9 mouse cellular contexts compared by ENCODE assay signal in genomic region chr9:56926025-56926360, GRCm38 (mm10). TPM values are rescaled to one million over a fixed set of nuclear protein-coding genes. Genes with fewer than 3 reads are reported as not detected.
DNase-seq lines count a peak whose midpoint lies in the region; ATAC-seq and TF ChIP-seq lines count a peak whose summit lies in the region.
"Had no signal": no experiment of that assay in that cellular context is flagged by ENCODE, and none has a peak within 500 bp of the region (broad histone marks: within the 10 kb centered on the region; RNA-seq: fewer than 3 reads in every experiment).

No protein-coding gene starts in this region.

- H3K27ac ChIP-seq in gastrocnemius, adult 2 months, result peak overlapping the region; percentile 93
- H3K27ac ChIP-seq in lung, embryonic 14.5 days (ENCODE audit: low read depth), result no peak overlapping the region
- no peak overlapping the region for H3K27ac ChIP-seq in intestine, embryonic 14.5 days (ENCODE audit: low read depth)
- no peak overlapping the region for H3K27ac ChIP-seq in midbrain, embryonic 16.5 days (ENCODE audit: low read length)

- peaks cover 22% of the 10 kb centered on the region for H3K4me1 ChIP-seq in lung, embryonic 14.5 days (ENCODE audit: insufficient read depth)
- peaks cover 39% of the 10 kb centered on the region for H3K4me1 ChIP-seq in intestine, embryonic 14.5 days (replicated peaks; ENCODE audit: control insufficient read depth, insufficient read depth, low read length)
- peaks cover 17% of the 10 kb centered on the region for H3K4me1 ChIP-seq in midbrain, embryonic 16.5 days (ENCODE audit: control insufficient read depth, insufficient read depth, low read length)

- 93% methylated on average over 10 of the region's 10 CpGs for WGBS in lung, embryonic 14.5 days
- WGBS in intestine, embryonic 14.5 days, result 97% methylated on average over 10 of the region's 10 CpGs
- WGBS in midbrain, embryonic 16.5 days, result 97% methylated on average over 10 of the region's 10 CpGs

- H3K9ac ChIP-seq in lung, embryonic 14.5 days, result no peak overlapping the region
- no peak overlapping the region for H3K9ac ChIP-seq in intestine, embryonic 14.5 days (ENCODE audit: low read length)
- H3K9ac ChIP-seq in midbrain, embryonic 16.5 days (ENCODE audit: low read depth, low read length), result no peak overlapping the region

- H3K27me3 ChIP-seq in lung, embryonic 14.5 days (ENCODE audit: insufficient read depth, low read length), result no peaks in the 10 kb centered on the region
- no peaks in the 10 kb centered on the region for H3K27me3 ChIP-seq in intestine, embryonic 14.5 days (replicated peaks; ENCODE audit: control insufficient read depth, insufficient read depth, low read length)
- peaks cover 11% of the 10 kb centered on the region for H3K27me3 ChIP-seq in midbrain, embryonic 16.5 days (ENCODE audit: control insufficient read depth, insufficient read depth, low read depth, low read length)

- H3K4me3 ChIP-seq in gastrocnemius, adult 2 months, result peak overlapping the region; percentile 88
- H3K4me3 ChIP-seq in lung, embryonic 14.5 days (ENCODE audit: low read depth, low read length), result peak overlapping the region; percentile 31; the same call in 1 of the 2 replicates
- H3K4me3 ChIP-seq in intestine, embryonic 14.5 days (ENCODE audit: low read depth, low read length), result no peak overlapping the region
- H3K4me3 ChIP-seq in midbrain, embryonic 16.5 days (ENCODE audit: low read depth, low read length), result no peak overlapping the region

- no peak for ATAC-seq in lung, embryonic 14.5 days (ENCODE audit: insufficient read depth)
- no peak for ATAC-seq in intestine, embryonic 14.5 days (replicated peaks; ENCODE audit: low FRiP score, low TSS enrichment, low read depth)
- ATAC-seq in midbrain, embryonic 16.5 days, result no peak

- DNase-seq in gastrocnemius, adult 2 months, result no peak
- DNase-seq in gastrocnemius, postnatal 14 days, result no peak
- no peak for DNase-seq in lung, embryonic 14.5 days
- DNase-seq in lung, postnatal 36 days, result no peak
- DNase-seq in intestine, embryonic 14.5 days (ENCODE audit: low spot score), result no peak
- DNase-seq in adipocyte (ENCODE audit: low spot score), result no peak
- no peak for DNase-seq in gastrocnemius, adult 18-20 months (ENCODE audit: low spot score)
- DNase-seq: cerebellum, postnatal 10 days had no signal

- H3K4me2 ChIP-seq in lung, embryonic 14.5 days, result peak overlapping the region; percentile 90
- H3K4me2 ChIP-seq in intestine, embryonic 14.5 days (ENCODE audit: low read length), result peak overlapping the region; percentile 74
- peak overlapping the region; percentile 97; the same call in 1 of the 2 replicates for H3K4me2 ChIP-seq in midbrain, embryonic 16.5 days (ENCODE audit: low read length)

- peaks cover 8% of the 10 kb centered on the region for H3K36me3 ChIP-seq in lung, embryonic 14.5 days (ENCODE audit: insufficient read depth)
- peaks cover 12% of the 10 kb centered on the region; the same call in 1 of the 2 replicates for H3K36me3 ChIP-seq in intestine, embryonic 14.5 days (ENCODE audit: control insufficient read depth, insufficient read depth, low read length)
- no peaks in the 10 kb centered on the region for H3K36me3 ChIP-seq in midbrain, embryonic 16.5 days (ENCODE audit: control insufficient read depth, insufficient read depth, low read length)

- TF ChIP-seq CTCF in gastrocnemius, adult 2 months (IDR thresholded peaks at IDR 0.05), result no peak
- TF ChIP-seq CTCF in lung, embryonic 14.5 days (IDR thresholded peaks at IDR 0.05; ENCODE audit: low read depth), result no peak

- intact Hi-C loops in gastrocnemius, adult 2 months (cut with DNase I), result loop anchor here (5.0 kb wide), 3 partner anchors 34 to 206 kb away; partner anchors contain the start of genes Man2c1 and Sin3a
- intact Hi-C loops in gastrocnemius, postnatal 14 days (cut with DNase I; ENCODE audit: low total_unique reads), result loop anchor here (5.0 to 10.0 kb wide), 2 partner anchors 34 to 209 kb away; partner anchors contain the start of gene Man2c1

- no peaks in the 10 kb centered on the region for H3K9me3 ChIP-seq in lung, embryonic 14.5 days (ENCODE audit: low read depth, low read length)
- H3K9me3 ChIP-seq in intestine, embryonic 14.5 days (ENCODE audit: control insufficient read depth, low read length), result no peaks in the 10 kb centered on the region
- no peaks in the 10 kb centered on the region for H3K9me3 ChIP-seq in midbrain, embryonic 16.5 days (replicated peaks; ENCODE audit: control insufficient read depth, low read length, poor library complexity, severe bottlenecking)

RNA-seq across cellular contexts. Expression of gene Snx33, which starts 2.2 kb away (rescaled TPM):
- 1 to 10 TPM; 4.3 to 4.7 TPM for total RNA-seq in gastrocnemius, adult 2 months (2021)
- 1 to 10 TPM; 6.4 to 6.5 TPM for total RNA-seq in gastrocnemius, postnatal 14 days (2021)
- 7.8 and 9.5 TPM in 2 replicates for polyA plus RNA-seq in lung, embryonic 14.5 days (2014; fragmentation: Nextera tagmentation; extraction: Ambion mirVana)
- polyA plus RNA-seq in intestine, embryonic 14.5 days (2014; fragmentation: Nextera tagmentation; extraction: Ambion mirVana), result 5.1 and 5.8 TPM in 2 replicates
- polyA plus RNA-seq in midbrain, embryonic 16.5 days (2015; fragmentation: Nextera tagmentation; extraction: Ambion mirVana), result 2.2 and 2.7 TPM in 2 replicates
- 1 to 10 TPM; 2.1 to 3.3 TPM for total RNA-seq in gastrocnemius, adult 18-20 months (2021)

RNA-seq across cellular contexts. Expression of gene Imp3, which starts 11.3 kb away (rescaled TPM):
- total RNA-seq in gastrocnemius, adult 2 months (2021), result 10 to 100 TPM; 49.1 to 51.4 TPM
- 10 to 100 TPM; 40.1 to 43.1 TPM for total RNA-seq in gastrocnemius, postnatal 14 days (2021)
- polyA plus RNA-seq in lung, embryonic 14.5 days (2014; fragmentation: Nextera tagmentation; extraction: Ambion mirVana), result 69.6 and 75.1 TPM in 2 replicates
- 79.9 and 82.5 TPM in 2 replicates for polyA plus RNA-seq in intestine, embryonic 14.5 days (2014; fragmentation: Nextera tagmentation; extraction: Ambion mirVana)
- 66.9 and 72.9 TPM in 2 replicates for polyA plus RNA-seq in midbrain, embryonic 16.5 days (2015; fragmentation: Nextera tagmentation; extraction: Ambion mirVana)
- total RNA-seq in gastrocnemius, adult 18-20 months (2021), result 10 to 100 TPM; 46.7 to 51.6 TPM

RNA-seq across cellular contexts. Expression of gene Snupn, which starts 24.7 kb away (rescaled TPM):
- total RNA-seq in gastrocnemius, adult 2 months (2021), result 10 to 100 TPM in 1 of 2 experiments, 1 to 10 TPM in 1; 8.4 to 11.3 TPM
- 1 to 10 TPM; 7.3 to 7.4 TPM for total RNA-seq in gastrocnemius, postnatal 14 days (2021)
- 23.2 and 24.2 TPM in 2 replicates for polyA plus RNA-seq in lung, embryonic 14.5 days (2014; fragmentation: Nextera tagmentation; extraction: Ambion mirVana)
- 14.2 and 16.5 TPM in 2 replicates for polyA plus RNA-seq in intestine, embryonic 14.5 days (2014; fragmentation: Nextera tagmentation; extraction: Ambion mirVana)
- 27.2 and 32.0 TPM in 2 replicates for polyA plus RNA-seq in midbrain, embryonic 16.5 days (2015; fragmentation: Nextera tagmentation; extraction: Ambion mirVana)
- 10 to 100 TPM; 10.8 to 11.5 TPM for total RNA-seq in gastrocnemius, adult 18-20 months (2021)

Comparison
In these comparisons a context has a peak if more than half of its experiments do, and no peak if none do; other contexts are left out.
1. H3K4me3 ChIP-seq: peak in gastrocnemius, adult 2 months (single experiment) and lung, embryonic 14.5 days (single experiment); none in intestine, embryonic 14.5 days (single experiment) and midbrain, embryonic 16.5 days (single experiment).
2. Peak in every context shown above with its lines, with median percentiles within 50 percentile points of each other: H3K4me2 ChIP-seq.